Mouse (Mus musculus) testis, adult 2 months (tissue): Measurements from ENCODE around the gene P2rx7.

Experiments used
- CTCF ChIP-seq: fragments of 200-500 bp; IDR thresholded peaks from 2 replicates; pipeline ENCODE4 v1.5.1; 2012; ENCODE audit warnings: low read depth, mild to moderate bottlenecking, inconsistent platforms, low read length, moderate library complexity; ENCODE audit not compliant: control insufficient read depth, insufficient read depth, insufficient replicate concordance
- POLR2A ChIP-seq: fragments of 200-500 bp; IDR thresholded peaks from 2 replicates; pipeline ENCODE4 v1.6.1; 2012; ENCODE audit warnings: low read depth, mild to moderate bottlenecking, inconsistent platforms, low read length, moderate library complexity; ENCODE audit not compliant: control insufficient read depth

- no peak for TF ChIP-seq CTCF
- no peak for TF ChIP-seq POLR2A
These were observed 6.8 kb upstream of the P2rx7 start for GRCm38 (mm10) chr5:122636958-122637357.
